8 mouse cellular contexts compared by ENCODE assay signal in genomic region chr13:98815147-98815785, GRCm38 (mm10). TPM values are rescaled to one million over a fixed set of nuclear protein-coding genes. Genes with fewer than 3 reads are reported as not detected.
A peak's percentile ranks its signal among the peaks of the same experiment; 100 is the strongest.
DNase-seq lines count a peak whose midpoint lies in the region; ATAC-seq and TF ChIP-seq lines count a peak whose summit lies in the region.

TSS of gene Fcho2 (minus strand) at chr13:98815449.

- no peak for TF ChIP-seq POLR2A in bone marrow macrophage, adult 2 months (IDR thresholded peaks at IDR 0.05; ENCODE audit: borderline replicate concordance, low read depth, low read length)
- peak; percentile 63; the same call in 1 of the 2 replicates for TF ChIP-seq POLR2A in embryonic fibroblast, embryonic 13.5 days (IDR thresholded peaks at IDR 0.05; ENCODE audit: low read depth, low read length)

- WGBS in heart, embryonic 10.5 days = under 1% methylated on average over 61 of the region's 61 CpGs
- under 1% methylated on average over 55 of the region's 61 CpGs for WGBS in kidney, embryonic 15.5 days

- H3K27me3 ChIP-seq in heart, embryonic 10.5 days (ENCODE audit: insufficient read depth, poor library complexity, severe bottlenecking) = no peaks in the 10 kb centered on the region
- no peaks in the 10 kb centered on the region for H3K27me3 ChIP-seq in kidney, embryonic 15.5 days

- peak within 1 kb of the TSS; percentile 94 for H3K4me3 ChIP-seq in bone marrow macrophage, adult 2 months (ENCODE audit: insufficient read depth, low read length)
- H3K4me3 ChIP-seq in embryonic fibroblast, embryonic 13.5 days (ENCODE audit: insufficient read depth, low read length) = peak within 1 kb of the TSS; percentile 71
- peak within 1 kb of the TSS; percentile 92 for H3K4me3 ChIP-seq in heart, embryonic 10.5 days
- peak within 1 kb of the TSS; percentile 97 for H3K4me3 ChIP-seq in kidney, embryonic 15.5 days (replicated peaks)

- H3K4me2 ChIP-seq in kidney, embryonic 15.5 days = peak within 1 kb of the TSS; percentile 61

- H3K36me3 ChIP-seq in heart, embryonic 10.5 days = no peaks in the 10 kb centered on the region
- no peaks in the 10 kb centered on the region for H3K36me3 ChIP-seq in kidney, embryonic 15.5 days

- peak within 1 kb of the TSS; percentile 99 for H3K9ac ChIP-seq in kidney, embryonic 15.5 days

- peak within 1 kb of the TSS; percentile 96 for H3K27ac ChIP-seq in bone marrow macrophage, adult 2 months (ENCODE audit: insufficient read depth, low read depth, low read length)
- H3K27ac ChIP-seq in embryonic fibroblast, embryonic 13.5 days (ENCODE audit: insufficient read depth, low read length) = peak within 1 kb of the TSS; percentile 49
- peak within 1 kb of the TSS; percentile 100 for H3K27ac ChIP-seq in heart, embryonic 10.5 days
- peak within 1 kb of the TSS; percentile 99 for H3K27ac ChIP-seq in kidney, embryonic 15.5 days

- peak; percentile 97 for ATAC-seq in kidney, embryonic 15.5 days (replicated peaks; ENCODE audit: low FRiP score)
- peak; percentile 62 for ATAC-seq in monocyte, adult 5-6 weeks (replicated peaks; ENCODE audit: insufficient number of reproducible peaks, low FRiP score, low TSS enrichment, poor library complexity, severe bottlenecking)

- H3K4me1 ChIP-seq in bone marrow macrophage, adult 2 months (ENCODE audit: control insufficient read depth, insufficient read depth, low read length) = peaks cover 39% of the 10 kb centered on the region
- H3K4me1 ChIP-seq in embryonic fibroblast, embryonic 13.5 days (ENCODE audit: control insufficient read depth, insufficient read depth, low read length) = peaks cover 13% of the 10 kb centered on the region
- peaks cover 13% of the 10 kb centered on the region; the same call in 1 of the 2 replicates for H3K4me1 ChIP-seq in heart, embryonic 10.5 days
- peaks cover 46% of the 10 kb centered on the region for H3K4me1 ChIP-seq in kidney, embryonic 15.5 days

- DNase-seq in A20 (ENCODE audit: low read depth, low spot score) = peak; percentile 99
- peak; percentile 99 for DNase-seq in heart, embryonic 10.5 days (ENCODE audit: low spot score)
- DNase-seq in liver = peak; percentile 99
- peak; percentile 97 to 99 for DNase-seq in spleen, postnatal 4 days (ENCODE audit: low spot score in 2 of 2)

- TF ChIP-seq CTCF in bone marrow macrophage, adult 2 months (IDR thresholded peaks at IDR 0.05; ENCODE audit: low read depth, low read length) = no peak
- peak; percentile 63 for TF ChIP-seq CTCF in embryonic fibroblast, embryonic 13.5 days (IDR thresholded peaks at IDR 0.05; ENCODE audit: borderline replicate concordance, insufficient read depth, low read length)

- H3K9me3 ChIP-seq in heart, embryonic 10.5 days = no peaks in the 10 kb centered on the region
- no peaks in the 10 kb centered on the region for H3K9me3 ChIP-seq in kidney, embryonic 15.5 days (replicated peaks)

RNA-seq across cellular contexts. Expression of gene Fcho2, which starts in this region (rescaled TPM):
- 147 and 157 TPM in 2 replicates for polyA plus RNA-seq in bone marrow macrophage, adult 2 months (2012; ENCODE audit: insufficient read depth, insufficient read length, missing spikeins)
- polyA plus RNA-seq in embryonic fibroblast, embryonic 13.5 days (2011; ENCODE audit: insufficient read length, low read depth, missing spikeins) = 36.4 and 57.6 TPM in 2 replicates
- polyA plus RNA-seq in heart, embryonic 10.5 days (2016; fragmentation: Nextera tagmentation; extraction: Ambion mirVana) = 26.7 and 30.2 TPM in 2 replicates
- 41.6 and 42.8 TPM in 2 replicates for polyA plus RNA-seq in kidney, embryonic 15.5 days (2015; fragmentation: Nextera tagmentation; extraction: Ambion mirVana)
- total RNA-seq in monocyte, adult 5-6 weeks (2017) = 92.8 to 137 TPM (median 105 TPM) in 3 replicates

Comparison
In these comparisons a context has a peak if more than half of its experiments do, and no peak if none do; other contexts are left out.
1. Peak in every context shown above with its lines: DNase-seq, ATAC-seq, H3K4me3 ChIP-seq and H3K27ac ChIP-seq.
2. H3K27ac ChIP-seq: peak in every context shown above with its lines; median percentile 100 in heart, embryonic 10.5 days; 99 in kidney, embryonic 15.5 days; 96 in bone marrow macrophage, adult 2 months; 49 in embryonic fibroblast, embryonic 13.5 days.